Mouse (Mus musculus): ENCODE data around the gene Ror1. TPM values are rescaled to one million over a fixed set of nuclear protein-coding genes. Genes with fewer than 3 reads are reported as not detected.

Gene Ror1
- polyA plus RNA-seq, 1 experiment = 1.1 TPM

DNA sequence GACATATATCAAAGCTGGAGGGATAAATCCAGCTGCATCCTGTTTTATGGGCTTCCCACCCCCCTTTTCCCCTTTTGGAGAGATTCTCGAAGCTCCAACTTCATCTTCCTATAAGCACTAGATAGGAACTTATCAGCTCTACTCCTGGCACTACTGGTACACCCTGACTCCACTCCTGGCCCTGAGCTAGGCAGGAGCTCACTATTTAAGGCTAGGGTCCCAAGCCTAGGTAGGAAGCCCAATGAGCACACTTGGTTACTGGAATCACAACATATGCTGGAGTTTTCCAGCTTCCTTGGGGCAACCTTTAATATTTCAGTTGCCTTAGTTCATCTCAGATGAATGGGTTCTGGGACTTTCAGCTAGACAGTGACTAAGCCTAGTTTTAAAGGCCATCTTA lies 156.5 kb downstream of the Ror1 start:
- DNase-seq (ENCODE audit: low read depth) = no peak

DNA sequence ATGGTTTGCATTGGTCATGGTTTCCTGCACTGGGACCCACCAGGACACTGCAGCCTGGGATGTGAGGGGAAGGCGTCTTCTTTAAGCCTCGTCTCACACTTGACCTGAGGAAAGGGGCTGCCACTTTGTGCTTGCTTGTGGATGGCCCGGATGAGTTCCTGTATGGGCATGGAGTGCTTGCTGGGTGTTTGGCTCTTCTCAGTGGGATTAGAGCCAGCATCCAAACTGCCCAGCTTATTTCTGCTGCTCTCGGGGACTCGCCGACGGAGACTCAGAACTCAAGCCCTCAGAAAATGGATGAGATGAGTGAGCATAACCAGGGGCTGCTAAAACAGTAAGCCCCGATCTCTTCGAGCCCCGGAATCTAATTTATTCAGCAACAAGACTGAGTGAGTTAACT lies 157.1 kb downstream of the Ror1 start:
- no peak for DNase-seq (ENCODE audit: low read depth)

DNA sequence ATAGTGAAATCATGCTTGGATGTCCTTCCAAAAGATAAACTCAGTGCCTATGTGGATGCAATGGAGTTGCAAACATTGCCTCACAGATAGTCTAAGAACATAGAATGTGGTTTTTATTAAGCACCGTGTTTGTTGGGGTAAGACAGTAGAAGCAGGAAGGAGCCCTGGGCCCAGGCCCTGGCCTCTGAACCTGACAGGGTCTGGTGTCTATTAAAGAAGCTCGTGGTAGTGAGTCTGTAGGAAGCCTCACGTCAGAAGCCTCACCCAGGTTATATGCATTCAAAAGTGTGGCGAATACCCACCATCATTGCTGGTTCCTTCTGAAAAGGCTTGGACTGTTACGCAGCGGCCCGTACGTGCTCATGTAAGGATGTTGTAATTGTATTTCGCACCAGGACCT lies 157.8 kb downstream of the Ror1 start:
- DNase-seq (ENCODE audit: low read depth) = no peak

GRCm38 (mm10) chr4:100253831-100254230 lies 158.2 kb downstream of the Ror1 start:
- DNase-seq (ENCODE audit: low read depth) = no peak

DNA sequence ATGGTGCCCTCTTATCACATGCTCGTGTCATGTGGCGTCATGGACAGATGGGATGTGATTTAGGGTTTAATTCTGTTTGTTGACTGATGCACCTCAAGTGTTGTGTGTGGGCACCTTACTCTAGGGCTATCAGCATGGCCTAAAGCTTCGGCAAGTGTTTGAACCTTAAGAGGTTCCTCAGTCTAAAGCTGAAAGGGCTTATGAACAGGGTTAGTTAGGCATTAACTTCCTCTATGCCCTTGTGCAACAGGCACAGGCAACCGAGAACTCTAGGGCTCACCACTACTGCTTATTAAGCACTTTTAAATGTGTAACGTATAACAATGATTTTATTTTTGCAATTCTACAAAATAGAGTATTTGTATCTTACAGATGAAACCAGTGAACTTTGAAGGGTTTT lies 162.9 kb downstream of the Ror1 start:
- no peak for DNase-seq (ENCODE audit: low read depth)

DNA sequence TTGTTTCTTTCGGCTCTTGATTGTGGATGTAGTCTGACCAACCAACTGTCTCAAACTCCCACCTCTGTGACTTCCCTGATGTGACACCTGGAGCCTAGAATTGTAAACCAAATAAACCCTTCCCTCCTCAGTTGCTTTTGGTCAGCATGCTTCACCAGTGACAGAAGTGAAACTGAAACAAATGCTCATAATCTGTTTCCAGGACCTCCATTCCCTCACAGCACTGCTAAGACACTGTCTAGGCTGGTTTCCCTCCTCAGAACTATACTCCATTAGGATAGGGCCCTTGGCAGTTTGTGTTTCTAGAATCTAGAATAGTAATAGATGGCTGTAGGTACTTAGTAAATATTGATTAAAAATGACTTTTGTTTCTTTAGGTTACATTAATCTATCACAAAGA lies 168.3 kb downstream of the Ror1 start:
- no peak for DNase-seq (ENCODE audit: low read depth)

DNA sequence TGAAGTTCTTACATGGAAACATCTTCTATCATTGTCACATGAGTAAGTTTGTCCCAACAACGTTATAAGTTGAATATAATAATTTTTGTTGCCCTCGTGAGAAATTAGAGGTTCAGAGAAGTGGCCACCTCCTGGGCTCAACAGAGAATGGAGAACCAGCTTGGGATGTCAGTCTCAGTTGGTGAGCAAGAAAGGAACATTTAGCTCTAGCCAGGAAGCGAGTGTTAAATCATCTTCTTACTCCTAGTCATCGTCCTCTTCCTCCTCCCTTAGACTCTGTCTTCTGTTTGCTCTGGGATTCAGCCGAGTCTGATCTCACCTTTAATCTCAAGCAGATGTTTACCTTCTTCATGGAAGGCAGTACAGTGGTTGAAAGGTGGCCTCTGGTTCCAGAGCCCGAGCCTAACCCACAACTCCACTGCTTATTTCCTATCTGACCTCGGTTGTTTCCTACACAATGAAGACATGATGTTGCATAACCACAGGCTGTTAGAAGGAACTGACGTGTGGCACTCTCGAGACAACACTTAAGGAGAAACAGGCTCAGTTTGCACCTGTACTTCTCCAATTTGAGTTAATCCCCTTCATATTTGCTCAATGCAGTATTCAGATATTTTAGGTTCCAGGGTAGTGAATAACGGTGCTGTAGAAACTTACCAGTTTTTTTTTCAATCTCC lies 175.6 kb downstream of the Ror1 start:
- DNase-seq (ENCODE audit: low read depth) = no peak

- no peak for DNase-seq (ENCODE audit: low read depth)
Measured at GRCm38 (mm10) chr4:100271736-100272127, 176.1 kb downstream of the Ror1 start.

DNA sequence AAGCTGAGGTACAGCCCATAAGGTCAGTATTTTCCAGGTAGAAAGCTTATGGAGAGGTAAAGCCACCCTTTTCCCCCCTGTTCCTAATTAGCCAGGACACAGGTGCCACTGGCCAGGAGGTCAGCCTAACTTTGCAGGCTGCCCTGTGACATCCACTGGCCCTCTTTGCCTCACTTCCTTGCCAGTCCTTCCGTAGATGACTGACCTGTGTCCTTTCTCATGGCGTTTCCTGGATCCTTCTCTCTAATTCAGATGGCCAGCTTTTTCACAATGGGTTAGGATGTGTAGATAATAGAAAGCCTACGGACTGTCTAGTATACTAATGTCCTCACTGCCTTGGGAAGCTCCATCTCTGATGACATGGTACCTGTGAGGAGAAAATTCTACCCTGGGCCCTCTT lies 177.8 kb downstream of the Ror1 start:
- DNase-seq (ENCODE audit: low read depth) = no peak

GRCm38 (mm10) chr4:100273807-100274480 lies 178.4 kb downstream of the Ror1 start:
- no peak for DNase-seq (ENCODE audit: low read depth)

- no peak for DNase-seq (ENCODE audit: low read depth)
Measured at GRCm38 (mm10) chr4:100276482-100276881, 180.9 kb downstream of the Ror1 start.

DNA sequence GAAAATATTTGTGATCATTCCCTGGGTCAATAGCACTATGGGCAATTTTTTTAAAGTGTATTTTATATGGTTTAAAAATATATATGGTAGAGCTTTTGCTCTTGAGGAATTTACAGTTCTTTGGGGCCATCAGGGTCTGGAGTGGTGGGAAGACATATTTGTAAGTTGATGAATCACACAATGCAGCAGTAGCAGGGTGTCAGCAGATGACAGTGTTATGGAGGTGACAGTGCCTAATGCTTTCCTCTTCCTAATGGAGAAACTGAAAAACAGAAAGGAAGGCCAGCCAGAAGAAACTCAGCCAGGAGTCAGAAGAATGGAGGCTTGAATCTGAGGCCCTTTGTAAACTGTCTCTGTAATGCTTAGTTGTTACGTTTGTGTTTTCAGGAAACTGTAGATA lies 181.4 kb downstream of the Ror1 start:
- no peak for DNase-seq (ENCODE audit: low read depth)

- no peak for DNase-seq (ENCODE audit: low read depth)
Measured at GRCm38 (mm10) chr4:100283171-100283880, 187.7 kb downstream of the Ror1 start.

- DNase-seq (ENCODE audit: low read depth) = no peak
Measured at GRCm38 (mm10) chr4:100284528-100284927, 188.9 kb downstream of the Ror1 start.

GRCm38 (mm10) chr4:100286111-100286541 lies 190.5 kb downstream of the Ror1 start:
- no peak for DNase-seq (ENCODE audit: low read depth)

DNA sequence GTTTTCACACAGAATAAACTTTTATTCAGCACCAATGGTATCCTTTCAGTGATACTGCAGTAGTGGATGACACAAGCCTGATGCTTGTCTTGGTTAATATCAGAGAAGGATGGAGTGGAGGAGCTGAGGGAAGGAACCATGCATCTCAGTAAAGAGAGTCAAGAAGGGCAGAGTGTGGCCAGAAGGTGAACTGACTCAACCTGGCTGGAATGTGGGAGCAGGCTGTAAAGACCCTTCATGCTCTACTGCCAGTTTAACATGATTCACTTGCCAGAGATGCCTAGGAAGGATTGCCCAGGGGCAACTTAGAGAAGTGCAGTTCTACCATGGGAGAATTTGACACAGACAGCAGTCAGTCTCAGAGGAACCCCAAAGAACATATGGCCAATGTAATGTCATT lies 191.2 kb downstream of the Ror1 start:
- no peak for DNase-seq (ENCODE audit: low read depth)

- no peak for DNase-seq (ENCODE audit: low read depth)
Measured at GRCm38 (mm10) chr4:100287829-100288228, 192.2 kb downstream of the Ror1 start.

DNA sequence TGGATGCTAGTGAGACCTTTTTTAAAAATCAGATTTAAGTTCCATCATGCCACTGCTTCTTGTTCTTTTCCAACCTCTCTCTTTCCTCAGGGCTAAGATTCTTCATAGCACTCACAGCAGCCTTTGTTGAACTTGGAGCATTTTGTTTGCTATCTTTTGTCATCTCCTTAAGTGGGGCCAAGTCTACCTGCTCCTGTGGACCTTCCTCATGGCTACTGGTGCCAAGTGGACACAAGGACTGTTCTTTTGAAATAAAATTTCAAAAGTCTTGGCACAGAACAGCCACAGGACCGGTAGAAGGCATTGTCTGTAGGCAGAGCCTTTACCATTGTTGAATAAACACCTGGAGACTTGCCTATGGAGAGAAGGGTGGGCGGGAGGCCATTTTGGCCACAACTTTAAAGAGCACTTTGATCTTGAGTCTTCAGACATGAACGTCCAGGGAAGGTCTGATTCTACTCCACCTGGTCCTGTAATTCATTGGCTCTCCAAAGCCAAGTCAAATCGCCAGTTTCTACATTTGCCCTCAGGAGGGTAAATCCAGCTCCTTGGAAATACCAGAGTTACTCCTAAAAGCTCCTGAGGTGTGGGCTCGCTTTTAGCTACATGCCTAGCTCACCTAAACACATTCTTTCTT lies 195.5 kb downstream of the Ror1 start:
- peak; percentile 87 for DNase-seq (ENCODE audit: low read depth)

- no peak for DNase-seq (ENCODE audit: low read depth)
Measured at GRCm38 (mm10) chr4:100297678-100298077, 202.1 kb downstream of the Ror1 start.

DNA sequence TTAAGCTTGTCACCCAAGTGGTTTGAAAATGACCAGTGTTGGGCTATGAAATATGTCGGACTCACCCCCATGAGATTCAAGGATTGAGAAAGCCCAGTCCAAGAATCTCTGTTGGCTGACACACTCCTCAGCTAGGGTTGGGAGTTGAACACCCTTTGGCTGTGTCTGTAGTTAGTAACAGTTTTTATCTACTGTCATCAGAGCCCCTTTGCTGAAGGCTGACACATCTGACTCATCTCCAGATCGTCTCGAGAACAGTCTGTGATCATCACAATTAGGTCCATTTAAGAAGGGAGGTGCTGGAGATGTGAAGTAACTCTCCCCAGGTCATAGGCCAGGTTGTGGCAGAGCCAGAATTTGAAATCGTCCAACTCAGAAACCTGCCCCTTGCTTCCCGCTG lies 203.0 kb downstream of the Ror1 start:
- DNase-seq (ENCODE audit: low read depth) = no peak

DNA sequence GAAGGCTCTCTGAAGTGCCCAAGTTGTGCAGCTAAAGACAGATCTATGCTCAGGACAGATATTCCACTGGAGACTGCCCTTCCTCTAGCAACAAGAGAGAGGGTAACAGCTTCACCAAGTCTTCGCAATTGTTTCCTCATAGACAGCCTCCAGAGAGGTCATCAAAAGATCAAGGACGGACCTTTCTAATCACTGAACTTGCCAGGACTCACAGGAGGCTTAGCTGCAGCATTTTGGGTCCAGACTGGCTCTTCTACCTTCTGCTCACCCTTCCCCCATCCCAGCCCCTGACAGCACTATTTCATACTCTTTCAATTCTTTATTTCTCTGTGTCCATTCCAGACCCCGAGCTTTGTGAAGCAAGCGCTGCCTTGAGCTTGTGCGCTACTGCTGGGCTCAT lies 204.6 kb downstream of the Ror1 start:
- DNase-seq (ENCODE audit: low read depth) = no peak

- DNase-seq (ENCODE audit: low read depth) = no peak
Measured at GRCm38 (mm10) chr4:100301423-100301822, 205.8 kb downstream of the Ror1 start.

- no peak for DNase-seq (ENCODE audit: low read depth)
Measured at GRCm38 (mm10) chr4:100307365-100307764, 211.8 kb downstream of the Ror1 start.
